Mouse (Mus musculus) liver, embryonic 14.5 days (tissue): ENCODE results near the gene Tll1.

Source experiments
- CTCF ChIP-seq: IDR thresholded peaks from 2 replicates; pipeline ENCODE4 v1.5.1; 2016; ENCODE audit warnings: antibody characterized with exemption, low read depth, control low read depth
- EP300 ChIP-seq: IDR thresholded peaks from 2 replicates; pipeline ENCODE4 v1.6.1; 2016; ENCODE audit warnings: antibody characterized with exemption, low read depth

- TF ChIP-seq CTCF, result no peak
- no peak for TF ChIP-seq EP300
These were observed 132.7 kb downstream of the Tll1 start for GRCm38 (mm10) chr8:64073396-64073795.
